Mouse (Mus musculus) megakaryocyte, embryonic 14.5 days (primary cell): ENCODE results near the gene Prss46. TPM values are rescaled to one million over a fixed set of nuclear protein-coding genes. Genes with fewer than 3 reads are reported as not detected.

ENCODE experiments used
- H3K27me3 ChIP-seq: replicated peaks from 2 replicates; pipeline ENCODE3; 2012; ENCODE audit warnings: inconsistent platforms
- H3K36me3 ChIP-seq: replicated peaks from 2 replicates; pipeline ENCODE3; 2012; ENCODE audit warnings: low read length, inconsistent platforms, mixed read lengths
- H3K4me1 ChIP-seq: 2 replicates; pipeline ENCODE4 v1.6.1; 2012; ENCODE audit warnings: inconsistent platforms
- H3K4me3 ChIP-seq: replicated peaks from 2 replicates; pipeline ENCODE3; 2012; ENCODE audit warnings: moderate library complexity, mild to moderate bottlenecking, inconsistent platforms
- H3K9me3 ChIP-seq: 2 replicates; pipeline ENCODE4 v1.6.1; 2012; ENCODE audit warnings: inconsistent platforms
- FLI1 ChIP-seq: IDR thresholded peaks from 2 replicates; pipeline ENCODE4 v1.6.1; 2012; ENCODE audit warnings: low read length, inconsistent platforms, mixed read lengths
- GATA1 ChIP-seq: IDR thresholded peaks from 3 replicates; pipeline ENCODE4 v1.6.1; 2012; ENCODE audit warnings: mixed read lengths, low read length, inconsistent platforms, borderline replicate concordance
- polyA plus RNA-seq: library from polyadenylated mRNA; stranded (reverse); fragments of >175 nt; gene quantifications from 2 replicates; pipeline ENCODE4 v1.2.3, GENCODE M21; 2012; ENCODE audit warnings: low replicate concordance; ENCODE audit not compliant: insufficient read depth

Prss46 gene
- polyA plus RNA-seq, 1 experiment: not detected

GRCm38 (mm10) chr9:110877888-110878287 is 33.6 kb downstream of the Prss46 start:
- TF ChIP-seq FLI1 (no peak), GATA1 (no peak)
- peaks cover 88% of the 10 kb centered on the region for H3K4me1 ChIP-seq
- peak overlapping the region; percentile 86 for H3K4me3 ChIP-seq
- peaks cover 17% of the 10 kb centered on the region for H3K36me3 ChIP-seq
- H3K27me3 ChIP-seq: peaks cover 54% of the 10 kb centered on the region
- no peaks in the 10 kb centered on the region for H3K9me3 ChIP-seq

DNA sequence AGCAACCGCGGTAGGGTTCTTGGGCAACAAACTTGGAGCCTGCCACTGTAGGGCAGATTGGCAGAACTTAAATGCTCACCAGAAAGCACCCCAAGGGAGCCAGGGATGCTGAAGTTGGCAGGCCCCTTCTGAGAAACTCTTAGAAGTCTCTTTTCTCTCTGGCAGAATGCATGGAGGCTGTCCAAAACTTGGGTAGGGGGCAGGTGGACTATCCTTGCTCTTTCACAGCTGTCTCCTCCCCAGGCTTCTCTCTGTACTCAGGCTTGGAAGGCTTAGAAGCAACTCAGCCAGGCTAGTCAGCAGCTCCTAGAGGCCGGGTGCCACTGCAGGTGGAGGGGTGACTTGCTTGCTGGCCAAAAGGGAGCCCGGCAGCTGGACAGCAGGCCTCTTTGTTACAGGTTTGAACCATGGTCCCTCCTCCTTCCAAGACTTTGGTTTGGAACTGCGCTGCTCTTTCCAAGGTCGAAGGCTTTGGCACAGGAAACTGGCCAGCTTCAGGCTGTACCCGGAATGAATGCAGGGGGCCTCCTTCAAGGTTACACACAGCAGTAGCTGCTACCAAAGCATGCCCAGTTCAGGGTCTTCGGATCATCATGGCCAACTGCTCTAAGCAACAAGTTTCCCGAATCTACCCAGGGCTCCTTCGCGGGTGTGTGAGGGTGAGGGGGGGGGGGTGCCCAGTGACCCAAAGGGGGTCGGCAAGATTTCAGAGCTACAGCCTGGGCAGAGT is 35.0 kb downstream of the Prss46 start, which contains the start of gene Als2cl:
Als2cl (plus strand) TSS at position 680 of the 730 bp plus-strand sequence.
- TF ChIP-seq GATA1 (no peak), FLI1 (no peak)
- peaks cover 82% of the 10 kb centered on the region for H3K4me1 ChIP-seq
- no peaks in the 10 kb centered on the region for H3K9me3 ChIP-seq
- H3K27me3 ChIP-seq: peaks cover 43% of the 10 kb centered on the region
- peaks cover 24% of the 10 kb centered on the region for H3K36me3 ChIP-seq
- peak within 1 kb of the TSS; percentile 94 for H3K4me3 ChIP-seq

GRCm38 (mm10) chr9:110879998-110880561 is 35.8 kb downstream of the Prss46 start, which contains the start of gene Tmie:
Tmie (minus strand) TSS chr9:110880113.
- Histone ChIP-seq H3K27me3 (peaks cover 46% of the 10 kb centered on the region), H3K4me3 (peak within 1 kb of the TSS; percentile 94), H3K36me3 (peaks cover 29% of the 10 kb centered on the region), H3K4me1 (peaks cover 78% of the 10 kb centered on the region), H3K9me3 (no peaks in the 10 kb centered on the region)
- TF ChIP-seq GATA1: no peak
- TF ChIP-seq FLI1: no peak

DNA sequence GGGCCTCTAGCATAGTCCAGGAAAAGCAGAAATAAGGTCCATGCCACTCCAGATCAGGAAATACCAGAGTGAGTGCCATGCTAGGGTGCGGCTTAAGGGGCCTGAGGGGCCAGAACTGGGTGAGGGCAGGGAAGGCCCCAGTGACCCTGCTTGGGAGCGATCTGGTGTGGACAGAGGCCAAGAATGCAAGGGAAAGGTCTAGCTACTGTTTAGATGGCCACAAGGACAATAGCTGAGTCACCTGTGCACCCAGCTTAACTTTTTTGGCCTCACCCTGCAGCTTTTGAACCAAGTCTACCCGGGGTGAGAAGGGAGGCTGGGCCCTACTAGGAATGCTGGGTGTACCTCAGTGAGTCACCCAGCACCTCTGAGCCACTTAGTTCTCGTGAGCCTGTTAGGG is 36.5 kb downstream of the Prss46 start:
- H3K36me3 ChIP-seq: peaks cover 31% of the 10 kb centered on the region
- peaks cover 48% of the 10 kb centered on the region for H3K27me3 ChIP-seq
- TF ChIP-seq GATA1 (no peak), FLI1 (no peak)
- no peaks in the 10 kb centered on the region for H3K9me3 ChIP-seq
- peaks cover 77% of the 10 kb centered on the region for H3K4me1 ChIP-seq
- H3K4me3 ChIP-seq: peak overlapping the region; percentile 94

DNA sequence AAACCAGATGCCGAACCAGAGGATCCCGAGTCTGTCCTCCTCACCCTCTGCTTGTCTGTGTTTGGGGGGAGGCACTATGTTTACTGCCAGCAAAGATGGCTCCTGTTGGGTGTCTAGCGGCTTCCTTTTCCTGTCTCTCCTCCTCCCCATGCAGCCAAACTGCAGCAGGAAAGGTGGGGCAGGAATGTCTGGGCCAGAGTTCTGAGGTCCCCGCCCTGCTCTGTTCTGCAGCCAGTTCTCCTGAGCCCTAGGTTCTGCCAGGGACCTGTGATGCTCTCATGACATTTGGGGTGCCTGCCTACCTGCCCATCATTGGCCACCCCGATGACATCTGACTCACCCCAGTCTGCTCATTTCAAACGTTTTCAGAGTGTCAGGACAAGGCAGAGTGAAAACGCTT is 37.6 kb downstream of the Prss46 start:
- Histone ChIP-seq H3K9me3 (no peaks in the 10 kb centered on the region), H3K4me3 (no peak overlapping the region), H3K36me3 (peaks cover 41% of the 10 kb centered on the region), H3K4me1 (peaks cover 84% of the 10 kb centered on the region), H3K27me3 (peaks cover 49% of the 10 kb centered on the region)
- no peak for TF ChIP-seq FLI1
- no peak for TF ChIP-seq GATA1

GRCm38 (mm10) chr9:110887388-110888303 is 43.3 kb downstream of the Prss46 start:
- H3K36me3 ChIP-seq: peaks cover 83% of the 10 kb centered on the region
- peak overlapping the region; percentile 59 for H3K4me3 ChIP-seq
- TF ChIP-seq GATA1: no peak
- TF ChIP-seq FLI1: no peak
- no peaks in the 10 kb centered on the region for H3K9me3 ChIP-seq
- peaks cover 25% of the 10 kb centered on the region for H3K27me3 ChIP-seq
- peaks cover 72% of the 10 kb centered on the region for H3K4me1 ChIP-seq

- H3K4me1 ChIP-seq: peaks cover 65% of the 10 kb centered on the region
- H3K4me3 ChIP-seq: no peak overlapping the region
- no peak for TF ChIP-seq GATA1
- TF ChIP-seq FLI1: no peak
- H3K27me3 ChIP-seq: peaks cover 26% of the 10 kb centered on the region
- no peaks in the 10 kb centered on the region for H3K9me3 ChIP-seq
- peaks cover 89% of the 10 kb centered on the region for H3K36me3 ChIP-seq
Observed at GRCm38 (mm10) chr9:110888935-110889334, 44.6 kb downstream of the Prss46 start.

GRCm38 (mm10) chr9:110890026-110890783 is 45.9 kb downstream of the Prss46 start:
- peaks cover 61% of the 10 kb centered on the region for H3K4me1 ChIP-seq
- H3K27me3 ChIP-seq: peaks cover 21% of the 10 kb centered on the region
- H3K4me3 ChIP-seq: no peak overlapping the region
- TF ChIP-seq FLI1: no peak
- no peak for TF ChIP-seq GATA1
- no peaks in the 10 kb centered on the region for H3K9me3 ChIP-seq
- peaks cover 88% of the 10 kb centered on the region for H3K36me3 ChIP-seq
